Mouse (Mus musculus) A20 (cell line): Measurements from ENCODE around the gene Mpp6.
A peak's percentile ranks its signal among the peaks of the same experiment; 100 is the strongest.

Source experiments
- DNase-seq: peaks from one replicate; pipeline ENCODE4 v3.0.0-alpha.2; 2011; ENCODE audit warnings: low read depth, low spot score

The Mpp6 gene

DNA sequence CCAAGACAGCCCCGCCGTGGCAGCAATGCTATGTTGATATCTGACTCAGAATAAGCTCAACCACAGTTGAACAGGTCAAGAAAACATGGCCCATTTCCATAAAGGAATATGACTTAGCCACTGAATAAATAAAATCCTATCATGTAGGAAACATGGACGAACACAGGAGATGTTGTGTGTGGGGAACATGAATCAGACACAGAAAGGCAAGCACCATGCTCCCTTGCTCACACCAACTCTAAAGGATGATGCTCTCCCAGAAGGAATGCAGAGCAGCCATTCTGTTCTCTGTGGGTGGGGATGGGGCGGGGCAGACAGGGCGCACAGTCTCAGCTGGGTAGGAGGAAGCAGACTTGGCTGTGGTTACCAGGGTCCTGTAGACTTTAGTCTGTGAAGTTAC, 115.2 kb downstream of the Mpp6 start:
- no peak for DNase-seq

DNA sequence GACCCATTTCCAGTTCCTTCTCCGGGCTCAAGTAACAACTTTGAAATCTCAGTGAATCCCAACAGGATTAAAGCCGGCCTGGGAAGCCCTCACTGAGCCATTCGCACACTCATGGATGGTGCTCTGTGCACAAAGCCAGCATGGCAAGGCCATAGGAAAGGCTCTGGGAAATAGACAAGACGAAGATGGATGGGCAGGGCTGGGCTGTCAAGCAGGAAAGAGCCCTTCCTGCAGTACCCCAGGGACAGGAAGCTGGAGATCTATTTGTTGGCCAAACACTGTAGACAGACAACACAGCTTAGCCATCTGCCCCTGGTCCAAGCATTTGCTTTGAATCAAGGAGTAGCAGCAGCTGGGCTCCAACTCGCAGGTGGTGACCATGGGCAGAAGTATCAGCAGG, 118.1 kb downstream of the Mpp6 start:
- no peak for DNase-seq

DNA sequence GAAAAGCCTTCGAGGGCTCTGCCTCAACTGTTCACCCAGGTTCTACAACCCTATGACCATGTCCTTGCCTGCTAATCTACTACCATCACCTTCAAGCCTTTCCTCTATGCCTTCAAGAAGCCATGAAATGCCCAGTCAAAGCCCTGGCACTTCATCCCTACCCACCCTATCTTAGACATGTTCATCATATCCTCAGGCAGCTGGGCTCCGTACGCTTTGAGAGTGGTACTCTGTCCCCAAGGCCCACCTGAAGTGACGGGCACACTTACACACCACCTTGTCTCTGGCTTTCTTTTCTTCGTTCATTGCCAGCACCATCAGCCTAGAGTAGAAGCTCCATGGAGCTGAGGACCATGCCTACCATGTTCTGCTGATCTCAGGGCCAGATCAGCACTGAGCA, 121.2 kb downstream of the Mpp6 start:
- DNase-seq: no peak

DNA sequence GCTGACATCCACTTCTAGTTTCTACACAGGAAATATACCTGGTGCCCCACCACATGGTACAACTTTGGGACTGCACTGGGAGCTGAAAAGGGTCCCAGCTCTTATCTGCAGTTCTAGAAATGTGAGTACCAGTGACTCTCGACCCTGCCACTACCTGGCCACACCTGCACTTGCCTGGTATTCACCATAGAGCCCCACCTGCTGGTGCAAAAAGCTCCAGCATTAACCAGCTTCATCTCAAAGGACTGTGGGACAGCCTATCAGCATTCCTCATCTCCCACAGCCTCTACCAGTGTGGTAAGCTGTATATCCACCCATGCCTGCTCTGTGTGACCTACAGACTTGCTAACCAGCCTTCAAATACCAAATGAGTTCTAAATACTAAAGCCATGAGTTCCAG, 122.9 kb downstream of the Mpp6 start:
- DNase-seq: peak; percentile 16

DNA sequence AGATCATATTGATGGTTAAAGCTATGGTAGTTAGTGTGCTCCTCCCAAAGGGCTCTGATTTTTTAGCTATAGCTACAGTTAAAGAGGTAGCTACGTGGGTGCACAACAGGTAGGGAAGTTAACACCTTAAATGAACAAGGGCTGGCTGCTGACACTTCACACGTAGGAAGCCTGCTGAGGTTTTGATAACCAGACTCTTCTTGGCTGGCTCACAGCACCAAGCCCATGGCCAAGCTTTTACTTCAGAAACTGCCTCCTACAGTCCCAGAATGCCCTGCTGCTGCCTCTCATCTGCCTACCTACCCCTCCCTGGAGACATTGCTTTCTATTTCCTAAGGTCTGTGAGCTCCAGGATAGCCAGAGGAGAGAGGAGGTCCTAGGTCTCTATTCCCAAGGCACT, 127.9 kb downstream of the Mpp6 start:
- no peak for DNase-seq

DNA sequence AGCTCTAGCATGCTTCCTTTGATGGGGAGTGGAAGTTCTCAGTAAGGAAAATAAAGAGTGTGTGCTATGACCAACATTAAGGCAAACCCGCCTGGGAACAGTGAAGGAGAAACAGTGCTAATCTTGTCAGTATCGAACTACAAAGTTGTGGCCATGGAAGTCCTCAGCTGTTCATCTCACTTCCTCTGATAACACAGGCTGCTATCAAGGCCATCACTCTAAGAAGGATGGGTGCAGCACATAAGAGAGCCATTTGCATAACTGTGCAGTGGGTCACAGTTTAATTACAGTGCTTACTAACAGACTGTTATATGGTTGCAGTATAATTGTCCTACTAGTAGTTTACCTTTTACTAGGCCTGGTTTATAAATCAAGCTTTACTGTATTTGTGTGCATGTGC, 129.9 kb downstream of the Mpp6 start:
- no peak for DNase-seq

DNA sequence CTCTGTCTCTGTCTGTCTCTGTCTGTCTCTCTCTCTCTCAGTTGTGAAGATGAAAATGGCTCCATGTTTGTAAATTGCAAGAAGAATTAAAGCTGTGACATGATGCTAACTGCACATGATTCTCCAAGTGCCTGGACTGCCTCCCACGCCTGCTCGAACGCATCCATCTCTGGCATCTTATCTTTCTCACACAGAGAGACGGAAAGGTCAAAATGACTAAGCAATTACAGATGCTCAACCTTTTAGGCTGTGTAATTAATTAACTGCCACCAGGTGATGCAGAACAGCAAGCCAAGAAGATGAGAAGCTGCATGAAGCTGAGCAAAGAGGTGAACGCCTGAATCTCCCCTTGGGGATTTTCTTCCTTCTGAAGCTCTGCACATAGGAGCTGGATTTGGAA, 130.4 kb downstream of the Mpp6 start:
- no peak for DNase-seq

DNA sequence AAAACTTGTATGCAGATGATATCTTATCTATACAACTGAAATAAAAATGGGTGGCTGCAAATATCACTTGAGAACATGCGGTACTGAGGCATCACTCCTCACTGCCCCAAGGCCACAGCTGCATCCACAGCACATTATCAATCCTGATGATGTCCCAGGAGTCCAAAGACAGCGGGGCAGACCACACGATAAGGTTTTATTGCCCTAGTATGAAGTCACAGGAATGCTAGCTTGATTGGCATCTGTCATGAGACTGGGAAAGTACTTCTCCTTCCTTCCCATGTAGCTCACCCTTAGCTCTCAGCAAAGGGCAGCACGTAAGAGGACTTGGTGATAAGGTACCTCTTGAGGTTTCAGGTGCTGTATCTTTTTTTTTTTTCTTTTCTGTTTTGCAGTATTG, 134.1 kb downstream of the Mpp6 start:
- DNase-seq: no peak

DNA sequence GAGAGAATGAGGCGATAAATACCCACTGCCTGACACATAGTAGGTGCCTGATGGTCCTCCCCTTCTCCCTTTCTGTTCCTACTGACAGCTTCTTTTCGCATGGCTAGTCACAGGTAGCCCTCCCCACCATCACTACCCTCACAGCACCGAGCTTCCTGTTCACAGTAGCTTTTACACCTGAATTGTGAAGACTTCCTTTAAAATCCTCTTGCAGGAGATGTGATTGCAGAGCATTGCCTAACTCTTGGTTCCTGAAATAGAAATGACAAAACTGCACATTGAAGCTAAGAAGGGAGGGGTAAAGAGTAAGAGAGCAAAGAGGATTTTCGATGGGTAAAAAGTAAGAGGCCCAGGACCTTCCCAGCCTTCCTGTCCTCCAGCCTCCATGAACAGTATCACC, 134.9 kb downstream of the Mpp6 start:
- DNase-seq: no peak

DNA sequence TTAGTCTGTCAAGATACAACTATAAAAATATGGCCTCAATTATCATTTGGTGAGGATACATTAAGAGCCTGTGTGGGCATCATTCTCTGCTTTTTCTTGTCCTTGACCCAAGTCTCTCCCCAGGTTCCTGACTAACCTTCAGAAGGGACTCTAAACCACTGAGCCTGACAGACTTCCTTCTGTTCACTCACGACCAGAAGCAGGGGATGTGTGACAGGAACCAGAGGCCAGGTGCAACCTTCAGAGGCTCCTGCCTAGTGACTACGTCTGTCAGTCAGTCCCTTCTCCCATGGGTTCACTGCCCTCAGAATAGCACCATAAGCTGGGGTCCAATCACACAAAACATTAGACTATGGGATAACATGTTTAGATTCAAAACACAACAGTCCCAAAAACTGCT, 137.3 kb downstream of the Mpp6 start:
- no peak for DNase-seq

DNA sequence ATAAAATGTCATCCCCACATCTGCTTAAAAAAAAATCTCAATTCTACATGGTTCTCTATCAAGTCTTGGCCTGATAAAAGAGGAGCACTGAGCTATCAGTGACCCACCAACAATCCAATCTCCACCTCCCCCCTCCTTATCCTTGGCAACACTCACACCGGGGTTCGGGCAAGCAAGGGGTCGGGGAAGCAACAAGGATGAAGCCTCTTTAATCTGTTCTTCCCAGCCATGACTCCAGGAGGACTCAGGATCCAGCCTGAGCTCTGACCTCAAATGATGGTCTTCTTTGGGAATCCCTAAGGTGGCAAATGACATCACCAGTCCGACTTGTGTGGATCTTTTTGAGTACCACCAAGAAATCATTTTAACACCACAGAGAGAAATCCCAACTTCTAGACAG, 137.8 kb downstream of the Mpp6 start:
- DNase-seq: no peak
